Comparison of ENCODE assay signal across 7 mouse cellular contexts in the genomic region with DNA sequence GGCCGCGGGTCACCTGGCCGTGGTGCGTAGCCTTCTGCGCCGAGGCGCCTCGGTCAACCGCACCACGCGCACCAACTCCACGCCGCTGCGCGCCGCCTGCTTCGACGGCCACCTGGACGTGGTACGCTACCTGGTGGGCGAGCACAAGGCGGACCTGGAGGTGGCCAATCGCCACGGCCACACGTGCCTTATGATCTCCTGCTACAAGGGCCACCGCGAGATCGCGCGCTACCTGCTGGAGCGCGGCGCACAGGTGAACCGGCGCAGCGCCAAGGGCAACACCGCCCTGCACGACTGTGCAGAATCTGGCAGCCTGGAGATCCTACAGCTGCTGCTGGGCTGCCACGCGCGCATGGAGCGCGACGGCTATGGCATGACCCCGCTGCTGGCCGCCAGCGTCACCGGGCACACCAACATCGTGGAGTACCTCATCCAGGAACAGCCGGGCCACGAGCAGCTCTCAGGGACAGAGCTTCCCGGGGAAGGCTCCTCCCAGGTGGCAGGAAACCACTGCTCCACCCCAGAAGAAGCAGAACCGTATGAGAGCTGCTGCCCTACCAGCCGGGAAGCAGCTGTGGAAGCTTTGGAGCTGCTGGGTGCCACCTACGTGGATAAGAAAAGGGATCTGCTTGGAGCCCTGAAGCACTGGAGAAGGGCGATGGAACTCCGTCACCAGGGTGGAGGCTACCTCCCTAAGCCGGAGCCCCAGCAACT. TPM values are rescaled to one million over a fixed set of nuclear protein-coding genes. Genes with fewer than 3 reads are reported as not detected.
DNase-seq lines count a peak whose midpoint lies in the region; ATAC-seq and TF ChIP-seq lines count a peak whose summit lies in the region.

No protein-coding gene starts in this region.

- no peak for TF ChIP-seq POLR2A in spleen, adult 2 months (IDR thresholded peaks at IDR 0.05; ENCODE audit: low read depth, low read length)

- peaks cover 18% of the 10 kb centered on the region for H3K4me1 ChIP-seq in spleen, adult 2 months (ENCODE audit: control insufficient read depth, insufficient read depth, insufficient read length)
- H3K4me1 ChIP-seq in embryonic facial prominence, embryonic 10.5 days = peaks cover 42% of the 10 kb centered on the region
- H3K4me1 ChIP-seq in hindbrain, embryonic 13.5 days (replicated peaks) = peaks cover 61% of the 10 kb centered on the region
- peaks cover 33% of the 10 kb centered on the region for H3K4me1 ChIP-seq in liver, embryonic 11.5 days (replicated peaks; ENCODE audit: control insufficient read depth, insufficient read depth, low read length)
- H3K4me1 ChIP-seq in stomach, postnatal 0 days (replicated peaks; ENCODE audit: control insufficient read depth, insufficient read depth) = peaks cover 3% of the 10 kb centered on the region; the same call in 1 of the 2 replicates

- H3K36me3 ChIP-seq in spleen, adult 2 months (ENCODE audit: control insufficient read depth, insufficient read depth, low read length) = peaks cover 23% of the 10 kb centered on the region
- H3K36me3 ChIP-seq in embryonic facial prominence, embryonic 10.5 days (replicated peaks) = peaks cover 48% of the 10 kb centered on the region
- peaks cover 42% of the 10 kb centered on the region for H3K36me3 ChIP-seq in hindbrain, embryonic 13.5 days
- peaks cover 27% of the 10 kb centered on the region for H3K36me3 ChIP-seq in liver, embryonic 11.5 days (ENCODE audit: control insufficient read depth, insufficient read depth, low read length)
- peaks cover 10% of the 10 kb centered on the region for H3K36me3 ChIP-seq in stomach, postnatal 0 days (ENCODE audit: control insufficient read depth, insufficient read depth, low read length)

- peak overlapping the region; percentile 80 for H3K9ac ChIP-seq in hindbrain, embryonic 13.5 days
- peak overlapping the region; percentile 78 for H3K9ac ChIP-seq in liver, embryonic 11.5 days (ENCODE audit: low read depth, low read length)
- peak overlapping the region; percentile 68 for H3K9ac ChIP-seq in stomach, postnatal 0 days (ENCODE audit: low read length)

- WGBS in spleen, adult 2 months = 6% methylated on average over 58 of the region's 58 CpGs
- WGBS in embryonic facial prominence, embryonic 10.5 days = 12% methylated on average over 58 of the region's 58 CpGs
- WGBS in hindbrain, embryonic 13.5 days = 13% methylated on average over 48 of the region's 58 CpGs
- 8% methylated on average over 54 of the region's 58 CpGs for WGBS in liver, embryonic 11.5 days
- 10% methylated on average over 40 of the region's 58 CpGs for WGBS in stomach, postnatal 0 days

- H3K4me3 ChIP-seq in spleen, adult 2 months (ENCODE audit: extremely low read depth, insufficient read depth, insufficient read length) = peak overlapping the region; percentile 69
- peak overlapping the region; percentile 78 for H3K4me3 ChIP-seq in embryonic facial prominence, embryonic 10.5 days
- H3K4me3 ChIP-seq in hindbrain, embryonic 13.5 days = peak overlapping the region; percentile 69
- H3K4me3 ChIP-seq in liver, embryonic 11.5 days (ENCODE audit: low read depth, low read length) = peak overlapping the region; percentile 79
- H3K4me3 ChIP-seq in stomach, postnatal 0 days (ENCODE audit: low read depth, low read length) = peak overlapping the region; percentile 61

- no peaks in the 10 kb centered on the region for H3K27me3 ChIP-seq in spleen, adult 2 months (ENCODE audit: control insufficient read depth, insufficient read depth, low read length)
- no peaks in the 10 kb centered on the region for H3K27me3 ChIP-seq in embryonic facial prominence, embryonic 10.5 days (replicated peaks; ENCODE audit: low read depth, poor library complexity, severe bottlenecking)
- 0 out of 2 replicates have a peak, but pooled peaks cover 2% of the 10 kb centered on the region for H3K27me3 ChIP-seq in hindbrain, embryonic 13.5 days
- no peaks in the 10 kb centered on the region for H3K27me3 ChIP-seq in liver, embryonic 11.5 days (replicated peaks; ENCODE audit: control insufficient read depth, insufficient read depth, low read length)
- H3K27me3 ChIP-seq in stomach, postnatal 0 days (ENCODE audit: control insufficient read depth, insufficient read depth, low read length) = no peaks in the 10 kb centered on the region

- peak in 1 of 2 experiments; percentile 19 for DNase-seq in spleen, adult 2 months (ENCODE audit: low read depth in 1 of 2, low spot score in 2 of 2)
- no peak for DNase-seq in spleen, adult 18-20 months
- DNase-seq in embryonic facial prominence, embryonic 10.5 days (ENCODE audit: low spot score) = no peak
- peak; percentile 36 for DNase-seq in liver, embryonic 11.5 days (ENCODE audit: low spot score)
- DNase-seq in stomach, postnatal 0 days (ENCODE audit: low spot score) = peak; percentile 59
- DNase-seq in frontal cortex, postnatal 10 days (ENCODE audit: low spot score in 2 of 2) = no peak

- no peak for TF ChIP-seq CTCF in spleen, adult 2 months (IDR thresholded peaks at IDR 0.05; ENCODE audit: extremely low read depth, insufficient read depth, insufficient read length, insufficient replicate concordance)
- TF ChIP-seq CTCF in stomach, postnatal 0 days (IDR thresholded peaks at IDR 0.05; ENCODE audit: low read depth) = no peak

- no peak for ATAC-seq in hindbrain, embryonic 13.5 days (ENCODE audit: low FRiP score)
- ATAC-seq in liver, embryonic 11.5 days (replicated peaks; ENCODE audit: low FRiP score) = 0 out of 2 replicates have a peak, but pooled peaks have one; percentile 2
- peak; percentile 34 for ATAC-seq in stomach, postnatal 0 days (ENCODE audit: low FRiP score, low TSS enrichment)

- peak overlapping the region; percentile 99 for H3K4me2 ChIP-seq in hindbrain, embryonic 13.5 days
- H3K4me2 ChIP-seq in liver, embryonic 11.5 days = peak overlapping the region; percentile 98
- peak overlapping the region; percentile 85 for H3K4me2 ChIP-seq in stomach, postnatal 0 days (replicated peaks; ENCODE audit: low read depth)

- no peaks in the 10 kb centered on the region for H3K9me3 ChIP-seq in embryonic facial prominence, embryonic 10.5 days
- H3K9me3 ChIP-seq in hindbrain, embryonic 13.5 days = no peaks in the 10 kb centered on the region
- H3K9me3 ChIP-seq in liver, embryonic 11.5 days (ENCODE audit: control insufficient read depth, low read length) = no peaks in the 10 kb centered on the region
- H3K9me3 ChIP-seq in stomach, postnatal 0 days (ENCODE audit: control insufficient read depth, low read length) = no peaks in the 10 kb centered on the region

- H3K27ac ChIP-seq in spleen, adult 2 months (ENCODE audit: insufficient read depth, low read length) = 0 out of 2 replicates have a peak overlapping the region, but pooled peaks have one; percentile 17
- peak overlapping the region; percentile 59; the same call in 1 of the 2 replicates for H3K27ac ChIP-seq in embryonic facial prominence, embryonic 10.5 days (replicated peaks)
- H3K27ac ChIP-seq in hindbrain, embryonic 13.5 days = peak overlapping the region; percentile 87
- H3K27ac ChIP-seq in liver, embryonic 11.5 days (ENCODE audit: low read depth, low read length) = no peak overlapping the region
- H3K27ac ChIP-seq in stomach, postnatal 0 days (replicated peaks) = peak overlapping the region; percentile 78

- no peak for TF ChIP-seq EP300 in stomach, postnatal 0 days (optimal IDR thresholded peaks at IDR 0.05)

RNA-seq across cellular contexts. Expression of a gene that starts 0.7 kb away (rescaled TPM):
- 21.1 and 29.0 TPM in 2 replicates for polyA plus RNA-seq in spleen, adult 2 months (2012; rRNA removed)
- polyA plus RNA-seq in embryonic facial prominence, embryonic 10.5 days (2016; fragmentation: Nextera tagmentation; extraction: Ambion mirVana) = 12.5 and 13.2 TPM in 2 replicates
- polyA plus RNA-seq in hindbrain, embryonic 13.5 days (2015; fragmentation: Nextera tagmentation; extraction: Ambion mirVana) = 18.9 and 20.1 TPM in 2 replicates
- 14.0 and 15.0 TPM in 2 replicates for polyA plus RNA-seq in liver, embryonic 11.5 days (2014; fragmentation: Nextera tagmentation; extraction: Ambion mirVana)
- polyA plus RNA-seq in stomach, postnatal 0 days (2015; fragmentation: Nextera tagmentation; extraction: Ambion mirVana) = 9.6 and 10.0 TPM in 2 replicates

RNA-seq across cellular contexts. Expression of a gene that starts 19.2 kb away (rescaled TPM):
- 20.5 and 21.6 TPM in 2 replicates for polyA plus RNA-seq in spleen, adult 2 months (2012; rRNA removed)
- 3.2 and 3.7 TPM in 2 replicates for polyA plus RNA-seq in embryonic facial prominence, embryonic 10.5 days (2016; fragmentation: Nextera tagmentation; extraction: Ambion mirVana)
- polyA plus RNA-seq in hindbrain, embryonic 13.5 days (2015; fragmentation: Nextera tagmentation; extraction: Ambion mirVana) = 1.3 and 1.4 TPM in 2 replicates
- 5.8 and 6.2 TPM in 2 replicates for polyA plus RNA-seq in liver, embryonic 11.5 days (2014; fragmentation: Nextera tagmentation; extraction: Ambion mirVana)
- polyA plus RNA-seq in stomach, postnatal 0 days (2015; fragmentation: Nextera tagmentation; extraction: Ambion mirVana) = 4.6 and 6.4 TPM in 2 replicates

RNA-seq across cellular contexts. Expression of a gene that starts 35.3 kb away (rescaled TPM):
- polyA plus RNA-seq in spleen, adult 2 months (2012; rRNA removed) = 13.4 and 17.3 TPM in 2 replicates
- polyA plus RNA-seq in embryonic facial prominence, embryonic 10.5 days (2016; fragmentation: Nextera tagmentation; extraction: Ambion mirVana) = 67.7 and 72.2 TPM in 2 replicates
- polyA plus RNA-seq in hindbrain, embryonic 13.5 days (2015; fragmentation: Nextera tagmentation; extraction: Ambion mirVana) = 20.0 and 23.5 TPM in 2 replicates
- 48.4 and 53.7 TPM in 2 replicates for polyA plus RNA-seq in liver, embryonic 11.5 days (2014; fragmentation: Nextera tagmentation; extraction: Ambion mirVana)
- 65.3 and 67.3 TPM in 2 replicates for polyA plus RNA-seq in stomach, postnatal 0 days (2015; fragmentation: Nextera tagmentation; extraction: Ambion mirVana)

RNA-seq across cellular contexts. Expression of a gene that starts 38.6 kb away (rescaled TPM):
- 34.4 and 46.4 TPM in 2 replicates for polyA plus RNA-seq in spleen, adult 2 months (2012; rRNA removed)
- polyA plus RNA-seq in embryonic facial prominence, embryonic 10.5 days (2016; fragmentation: Nextera tagmentation; extraction: Ambion mirVana) = 48.3 and 50.2 TPM in 2 replicates
- 24.5 and 26.5 TPM in 2 replicates for polyA plus RNA-seq in hindbrain, embryonic 13.5 days (2015; fragmentation: Nextera tagmentation; extraction: Ambion mirVana)
- 38.8 and 39.6 TPM in 2 replicates for polyA plus RNA-seq in liver, embryonic 11.5 days (2014; fragmentation: Nextera tagmentation; extraction: Ambion mirVana)
- 13.8 and 14.0 TPM in 2 replicates for polyA plus RNA-seq in stomach, postnatal 0 days (2015; fragmentation: Nextera tagmentation; extraction: Ambion mirVana)

RNA-seq across cellular contexts. Expression of a gene that starts 42.7 kb away (rescaled TPM):
- 0.12 TPM in 1 of 2 replicates, not detected in the other for polyA plus RNA-seq in spleen, adult 2 months (2012; rRNA removed)
- polyA plus RNA-seq in embryonic facial prominence, embryonic 10.5 days (2016; fragmentation: Nextera tagmentation; extraction: Ambion mirVana) = not detected in 2 replicates
- polyA plus RNA-seq in hindbrain, embryonic 13.5 days (2015; fragmentation: Nextera tagmentation; extraction: Ambion mirVana) = not detected in 2 replicates
- not detected in 2 replicates for polyA plus RNA-seq in liver, embryonic 11.5 days (2014; fragmentation: Nextera tagmentation; extraction: Ambion mirVana)
- polyA plus RNA-seq in stomach, postnatal 0 days (2015; fragmentation: Nextera tagmentation; extraction: Ambion mirVana) = not detected in 2 replicates

Comparison
In these comparisons a context has a peak if more than half of its experiments do, and no peak if none do; other contexts are left out.
1. DNase-seq: peak in liver, embryonic 11.5 days (single experiment) and stomach, postnatal 0 days (single experiment); none in spleen, adult 18-20 months (0 of 2), embryonic facial prominence, embryonic 10.5 days (single experiment) and frontal cortex, postnatal 10 days (0 of 2).
2. Peak in every context shown above with its lines, with median percentiles within 50 percentile points of each other: H3K4me3 ChIP-seq, H3K4me2 ChIP-seq and H3K9ac ChIP-seq.